ENCODE assay signal across 8 mouse cellular contexts in the genomic region with DNA sequence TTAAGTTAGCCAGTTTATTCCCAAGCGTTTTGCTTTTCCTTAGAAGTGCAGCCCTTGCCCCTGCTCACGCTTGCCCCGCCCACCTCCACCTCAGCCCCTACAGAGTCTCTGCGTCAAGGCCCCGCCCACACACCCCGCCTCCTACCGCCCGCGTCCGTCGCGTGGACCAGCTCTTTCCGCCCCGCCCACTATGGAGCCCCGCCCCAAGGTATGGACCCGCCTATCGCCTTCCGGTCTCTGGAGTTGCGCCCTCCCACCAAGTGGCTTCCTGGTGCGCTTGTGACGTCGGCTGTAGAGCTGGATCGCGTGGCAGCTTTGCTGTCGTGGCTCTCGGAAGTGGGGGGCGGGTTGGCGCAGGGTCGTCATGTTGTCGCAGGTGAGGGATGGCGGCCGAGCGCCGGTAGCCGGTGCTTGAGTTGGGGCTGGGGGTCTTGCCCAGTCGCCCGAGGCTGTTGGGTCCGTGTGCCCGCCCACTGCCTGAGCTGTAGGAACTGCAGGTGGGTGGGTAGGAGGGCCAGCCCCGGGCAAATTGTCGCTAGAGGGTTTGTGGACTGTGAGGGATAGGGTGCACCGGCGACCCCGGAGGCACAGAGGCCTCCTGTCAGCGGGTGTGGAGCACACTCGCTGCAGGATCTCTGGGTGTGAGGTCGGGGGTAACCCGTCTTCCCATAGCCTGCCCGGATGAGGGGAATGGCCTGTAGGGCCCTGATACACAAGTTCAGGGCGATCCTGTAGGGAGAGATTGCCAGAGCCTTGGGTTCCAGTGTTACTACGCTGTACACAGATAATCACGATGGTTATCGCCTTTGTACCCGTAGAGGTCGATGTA. TPM values are rescaled to one million over a fixed set of nuclear protein-coding genes. Genes with fewer than 3 reads are reported as not detected.
DNase-seq lines count a peak whose midpoint lies in the region; ATAC-seq lines count a peak whose summit lies in the region.

A gene (plus strand): TSS at position 236 of the 829 bp plus-strand sequence.

- peak within 1 kb of the TSS; percentile 90 for H3K9ac ChIP-seq in intestine, embryonic 14.5 days (ENCODE audit: low read length)

- DNase-seq in adrenal gland, adult 18-20 months (ENCODE audit: low spot score in 2 of 2) = peak; percentile 95 to 98
- peak; percentile 99 for DNase-seq in embryo, embryonic 11 days
- DNase-seq in gastrocnemius, postnatal 25 days = peak; percentile 98
- peak; percentile 100 for DNase-seq in intestine, embryonic 14.5 days (ENCODE audit: low spot score)
- peak; percentile 98 to 99 for DNase-seq in left cerebral cortex, postnatal 14 days (ENCODE audit: low spot score in 2 of 2)
- DNase-seq in mesoderm, embryonic 11.5 days (ENCODE audit: low read depth, low spot score) = peak; percentile 98
- peak; percentile 96 to 98 for DNase-seq in right cerebral cortex, postnatal 36 days (ENCODE audit: low spot score in 2 of 2)
- peak; percentile 100 for DNase-seq in yolk sac, embryonic 10.5 days (ENCODE audit: low spot score)

- peak within 1 kb of the TSS; percentile 83 for H3K27ac ChIP-seq in intestine, embryonic 14.5 days (ENCODE audit: low read depth)

- H3K4me3 ChIP-seq in intestine, embryonic 14.5 days (ENCODE audit: low read depth, low read length) = peak within 1 kb of the TSS; percentile 84

- intact Hi-C loops in left cerebral cortex, postnatal 14 days (cut with DNase I) = no loop called here

- peaks cover 18% of the 10 kb centered on the region; the same call in 1 of the 2 replicates for H3K36me3 ChIP-seq in intestine, embryonic 14.5 days (ENCODE audit: control insufficient read depth, insufficient read depth, low read length)

- H3K4me2 ChIP-seq in intestine, embryonic 14.5 days (ENCODE audit: low read length) = peak within 1 kb of the TSS; percentile 61

- WGBS in intestine, embryonic 14.5 days = 2% methylated on average over 55 of the region's 55 CpGs

- no peaks in the 10 kb centered on the region for H3K4me1 ChIP-seq in intestine, embryonic 14.5 days (replicated peaks; ENCODE audit: control insufficient read depth, insufficient read depth, low read length)

- no peaks in the 10 kb centered on the region for H3K27me3 ChIP-seq in intestine, embryonic 14.5 days (replicated peaks; ENCODE audit: control insufficient read depth, insufficient read depth, low read length)

- no peaks in the 10 kb centered on the region for H3K9me3 ChIP-seq in intestine, embryonic 14.5 days (ENCODE audit: control insufficient read depth, low read length)

- ATAC-seq in intestine, embryonic 14.5 days (replicated peaks; ENCODE audit: low FRiP score, low TSS enrichment, low read depth) = peak; percentile 95

RNA-seq across cellular contexts. Expression of the gene that starts here (rescaled TPM):
- total RNA-seq in adrenal gland, adult 18-20 months (2021) = 10 to 100 TPM; 40.1 to 55.9 TPM
- total RNA-seq in gastrocnemius, postnatal 25 days (2021) = 1 to 10 TPM; 6.7 to 8.0 TPM
- 59.3 and 61.8 TPM in 2 replicates for polyA plus RNA-seq in intestine, embryonic 14.5 days (2014; fragmentation: Nextera tagmentation; extraction: Ambion mirVana)
- 10 to 100 TPM; 23.8 to 23.9 TPM for total RNA-seq in left cerebral cortex, postnatal 14 days (2021)

Comparison
In these comparisons a context has a peak if more than half of its experiments do, and no peak if none do; other contexts are left out.
1. Peak in every context shown above with its lines: DNase-seq, ATAC-seq, H3K4me3 ChIP-seq and H3K27ac ChIP-seq.